Mouse (Mus musculus) adrenal gland, adult 18-20 months (tissue): Measurements from ENCODE around the gene 4930432K21Rik. TPM values are rescaled to one million over a fixed set of nuclear protein-coding genes. Genes with fewer than 3 reads are reported as not detected.

ENCODE experiments used
- DNase-seq, 2 experiments: peaks; one replicate each; pipeline ENCODE4 v3.0.0; 2021 to 2022; ENCODE audit warnings: low spot score in 2 of 2
- total RNA-seq, 2 experiments: library from RNA; stranded (reverse); gene quantifications; 1 replicate in 1 of 2; 2 replicates in 1 of 2; pipeline ENCODE4 v1.2.3; 2021

4930432K21Rik gene
- total RNA-seq, 2 experiments from 2014 or later = 0.38 TPM; not detected in 1

DNA sequence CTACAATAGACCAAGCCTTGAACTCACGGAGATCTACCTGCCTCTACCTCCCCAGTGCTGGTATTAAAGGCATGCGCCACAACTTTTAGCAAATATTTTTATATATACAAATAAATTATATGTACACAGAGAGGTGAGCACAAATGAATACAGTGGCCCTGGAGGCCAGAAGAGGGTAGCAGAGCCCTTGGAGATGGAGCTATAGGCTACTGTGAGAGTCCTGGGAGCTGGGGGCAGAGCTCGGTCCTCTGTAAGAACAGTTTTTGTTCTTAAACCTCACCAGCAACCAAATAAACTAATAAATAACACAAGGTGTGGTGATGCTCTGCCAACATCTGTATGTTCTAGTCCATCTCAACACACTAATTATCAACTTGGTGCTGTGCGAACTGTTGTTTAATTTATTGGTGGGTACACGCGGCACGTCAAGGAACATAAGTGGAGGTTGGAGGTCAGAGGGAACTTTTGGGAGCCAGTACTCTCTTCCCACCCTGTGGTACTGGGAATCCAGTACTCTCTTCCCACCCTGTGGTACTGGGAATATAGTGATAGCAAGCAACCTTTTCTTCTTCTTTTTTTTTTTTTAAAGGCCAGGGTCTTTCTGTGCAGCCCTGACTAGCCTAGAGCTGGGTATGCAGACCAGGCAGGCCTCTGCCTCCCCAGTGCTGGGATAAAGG, 42.5 kb downstream of the 4930432K21Rik start:
- no peak for DNase-seq

DNA sequence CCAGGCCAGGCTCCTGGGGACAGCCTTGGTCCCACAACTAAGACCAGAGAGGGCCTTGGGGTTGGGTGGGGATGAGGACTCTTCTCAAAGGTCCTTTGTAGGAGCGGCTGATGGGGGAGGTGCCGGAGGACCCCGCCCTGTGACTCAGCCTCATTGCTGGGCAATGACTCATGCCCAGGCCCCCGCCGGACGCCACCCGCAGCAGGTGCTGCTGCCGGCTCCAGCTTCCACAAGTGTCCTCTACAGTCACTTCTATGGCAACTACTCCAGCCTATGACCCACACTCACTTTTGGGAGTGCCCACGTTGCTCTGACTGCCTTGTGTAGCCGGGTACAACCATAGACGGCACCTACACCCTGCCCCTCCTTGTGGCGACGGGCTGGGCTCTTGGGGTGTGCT, 44.2 kb downstream of the 4930432K21Rik start:
- peak; percentile 72 to 77 for DNase-seq

DNA sequence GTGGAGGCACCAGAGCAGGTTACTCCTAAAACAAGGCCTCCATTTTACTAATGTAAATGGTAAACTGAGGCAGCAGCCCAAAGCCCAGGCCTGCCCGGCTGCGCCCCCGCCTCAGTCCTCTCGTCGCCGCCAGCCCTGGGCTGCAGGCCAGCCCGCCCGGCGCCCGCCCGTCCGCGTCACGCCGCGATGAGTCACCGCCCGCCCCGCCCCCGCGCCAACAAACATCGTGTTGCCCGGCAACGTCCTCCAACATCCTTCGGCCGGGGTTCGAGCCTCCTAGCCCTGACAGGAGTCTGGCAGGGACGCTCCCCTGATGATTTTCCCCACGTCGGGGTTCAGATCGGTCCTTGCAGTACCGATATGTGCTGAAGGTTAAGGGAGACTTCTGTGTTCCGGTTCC, 44.7 kb downstream of the 4930432K21Rik start:
- peak; percentile 91 to 92 for DNase-seq

DNA sequence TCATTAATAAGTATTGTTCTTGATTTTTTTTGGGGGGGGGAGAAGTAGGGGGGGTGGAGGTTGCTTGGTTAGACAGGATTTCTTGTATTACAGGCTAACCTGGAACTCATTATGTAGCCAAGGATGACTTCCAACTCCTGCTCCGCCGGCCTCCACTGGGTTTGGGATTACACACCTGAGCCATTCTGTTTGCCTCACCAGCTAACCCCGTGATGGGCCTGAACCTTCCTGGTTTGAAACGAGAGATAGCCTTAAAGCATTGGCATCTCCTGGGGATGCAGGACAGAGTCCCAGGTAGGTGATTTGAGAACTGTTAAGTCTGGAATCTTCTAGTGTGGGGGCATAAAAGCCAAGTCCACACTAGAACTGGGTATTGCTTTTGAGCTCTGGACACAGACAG, 45.3 kb downstream of the 4930432K21Rik start:
- DNase-seq = no peak

DNA sequence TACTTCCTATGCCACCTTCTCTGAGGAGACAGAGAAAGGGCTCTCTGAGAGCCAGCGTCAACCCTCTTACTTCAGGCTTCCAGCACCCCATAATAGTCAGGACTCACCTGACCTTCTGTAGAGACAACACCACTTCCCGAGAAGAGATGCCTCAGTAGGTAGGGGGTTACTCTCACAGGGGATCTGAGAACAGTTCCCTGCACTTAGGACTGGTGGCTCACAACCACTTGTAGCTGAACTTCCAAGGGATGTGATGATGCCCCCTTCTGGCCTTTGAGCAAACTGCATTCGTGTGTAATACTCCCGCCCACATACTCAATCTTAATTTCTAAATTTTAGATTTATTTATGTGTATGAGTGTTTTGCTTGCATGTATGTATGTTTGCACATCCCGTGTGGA, 45.7 kb downstream of the 4930432K21Rik start:
- no peak for DNase-seq

DNA sequence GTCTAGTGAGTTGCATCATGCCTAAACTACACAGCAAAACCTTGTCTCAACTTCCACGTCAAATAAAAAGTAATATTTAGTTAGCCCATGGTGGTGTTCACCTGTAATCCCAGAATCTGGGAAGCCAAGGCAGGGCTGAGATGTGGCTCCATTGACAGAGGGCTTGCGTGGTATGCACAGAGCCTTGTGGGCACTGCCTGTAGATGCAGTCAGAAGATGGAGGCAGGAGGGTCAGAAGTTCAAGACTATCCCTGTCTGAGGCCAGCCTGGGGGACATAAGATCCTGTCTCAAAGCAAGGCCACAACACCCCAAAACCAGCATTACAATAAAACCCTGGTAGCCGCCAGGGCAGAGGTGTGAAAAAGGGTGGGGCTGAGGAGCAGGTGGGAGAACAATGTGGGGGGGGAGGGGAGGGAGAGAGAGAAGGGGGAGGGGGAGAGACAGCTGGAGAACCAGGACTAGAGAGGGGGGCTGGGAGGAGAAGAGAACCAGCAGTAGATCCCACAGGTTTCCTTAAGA, 46.5 kb downstream of the 4930432K21Rik start:
- no peak for DNase-seq

DNA sequence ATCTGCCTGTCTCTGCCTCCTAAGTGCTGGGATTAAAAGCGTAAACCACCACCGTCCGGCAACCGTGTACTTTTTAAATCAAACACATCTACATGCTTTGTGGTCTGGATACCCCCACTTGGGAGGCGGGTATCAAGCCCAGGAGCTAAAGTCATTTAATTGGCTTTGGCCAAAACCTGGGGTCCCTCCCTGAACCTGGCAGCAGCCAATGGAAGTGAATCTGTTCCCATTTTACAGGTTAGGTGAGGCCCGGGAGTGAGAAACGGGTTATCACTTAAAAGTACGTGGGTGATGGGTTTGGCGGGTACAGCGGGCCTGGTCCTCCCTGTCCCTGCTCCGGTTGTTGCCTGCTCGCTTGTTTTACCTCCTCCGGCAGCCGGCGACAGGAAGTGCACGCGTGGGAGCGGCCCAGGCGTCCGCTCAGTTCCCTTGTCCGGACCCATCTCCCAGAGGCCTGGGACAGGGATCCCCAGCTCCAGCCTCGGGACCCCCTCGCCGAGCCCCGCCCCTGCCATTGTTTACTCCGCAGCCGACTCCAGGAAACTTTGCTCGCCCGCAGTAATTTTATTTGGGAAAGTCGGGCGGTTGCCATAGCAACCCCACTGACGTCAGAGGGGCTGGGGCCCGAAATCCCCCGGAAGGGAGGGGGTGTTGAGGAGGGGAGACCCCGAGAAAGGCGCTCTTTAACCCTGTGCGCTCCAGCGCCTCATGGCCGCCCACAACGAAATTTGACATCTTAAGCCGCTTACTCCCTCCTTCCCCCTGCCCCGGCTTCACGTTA, 49.5 kb downstream of the 4930432K21Rik start:
- DNase-seq = peak; percentile 81 to 82

DNA sequence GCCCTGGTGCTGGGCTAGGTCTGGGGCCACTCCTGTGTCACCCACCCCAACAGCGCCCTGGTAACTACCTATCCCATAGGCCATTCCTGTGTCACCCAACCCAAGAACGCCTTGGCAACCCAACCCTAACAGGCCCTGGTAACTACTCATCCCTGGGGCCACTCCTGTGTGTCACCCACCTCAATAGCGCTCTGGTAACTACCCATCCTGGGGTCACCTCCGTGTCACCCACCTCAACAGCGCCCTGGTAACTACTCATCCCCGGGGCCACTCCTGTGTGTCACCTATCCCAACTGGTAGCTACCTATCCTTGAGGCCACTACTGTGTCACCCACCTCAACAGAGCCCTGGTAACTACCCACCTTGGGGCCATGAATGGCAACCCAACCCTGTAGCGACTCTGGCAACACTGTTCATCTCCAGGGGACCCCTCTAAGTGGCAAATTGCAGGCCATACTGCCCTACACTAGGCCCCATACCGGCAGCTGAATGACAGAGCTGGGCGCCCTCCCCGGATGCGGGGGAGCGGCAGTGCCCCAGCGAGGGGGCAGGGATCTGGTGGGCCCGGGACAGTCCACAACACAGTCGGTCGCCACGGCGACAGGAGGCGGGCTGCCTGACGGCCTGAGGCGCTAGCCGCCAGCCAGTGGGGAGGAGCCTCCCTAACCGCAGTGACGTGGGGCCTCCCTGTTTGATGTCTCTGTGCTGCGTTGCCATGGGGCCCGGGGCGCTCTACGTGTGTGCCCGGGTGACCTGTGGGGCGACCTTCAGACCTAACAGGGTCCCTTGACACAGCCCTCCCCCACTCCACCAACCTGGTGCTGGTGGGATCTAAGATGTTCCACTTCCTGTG, 50.3 kb downstream of the 4930432K21Rik start:
- peak; percentile 81 to 84 for DNase-seq

DNA sequence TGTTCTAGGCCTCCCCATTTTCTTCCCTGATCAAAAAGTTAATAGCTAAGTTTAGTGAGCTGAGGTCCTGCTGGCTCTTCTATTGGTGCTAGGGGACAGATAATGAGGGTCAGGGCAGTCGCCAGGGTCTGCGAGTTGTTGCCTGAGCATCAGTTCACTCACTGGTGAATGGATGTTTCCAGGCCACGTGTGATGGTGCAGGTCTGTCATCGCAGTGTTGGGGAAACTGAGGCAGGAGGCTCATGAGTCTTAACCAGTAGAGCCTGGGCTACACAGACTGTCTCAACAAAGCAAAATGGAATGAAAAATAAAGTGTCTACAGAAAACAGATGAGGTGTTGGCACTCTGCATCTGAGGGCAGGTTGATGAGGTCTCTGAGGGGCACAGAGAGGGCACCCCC, 51.0 kb downstream of the 4930432K21Rik start:
- DNase-seq = no peak

DNA sequence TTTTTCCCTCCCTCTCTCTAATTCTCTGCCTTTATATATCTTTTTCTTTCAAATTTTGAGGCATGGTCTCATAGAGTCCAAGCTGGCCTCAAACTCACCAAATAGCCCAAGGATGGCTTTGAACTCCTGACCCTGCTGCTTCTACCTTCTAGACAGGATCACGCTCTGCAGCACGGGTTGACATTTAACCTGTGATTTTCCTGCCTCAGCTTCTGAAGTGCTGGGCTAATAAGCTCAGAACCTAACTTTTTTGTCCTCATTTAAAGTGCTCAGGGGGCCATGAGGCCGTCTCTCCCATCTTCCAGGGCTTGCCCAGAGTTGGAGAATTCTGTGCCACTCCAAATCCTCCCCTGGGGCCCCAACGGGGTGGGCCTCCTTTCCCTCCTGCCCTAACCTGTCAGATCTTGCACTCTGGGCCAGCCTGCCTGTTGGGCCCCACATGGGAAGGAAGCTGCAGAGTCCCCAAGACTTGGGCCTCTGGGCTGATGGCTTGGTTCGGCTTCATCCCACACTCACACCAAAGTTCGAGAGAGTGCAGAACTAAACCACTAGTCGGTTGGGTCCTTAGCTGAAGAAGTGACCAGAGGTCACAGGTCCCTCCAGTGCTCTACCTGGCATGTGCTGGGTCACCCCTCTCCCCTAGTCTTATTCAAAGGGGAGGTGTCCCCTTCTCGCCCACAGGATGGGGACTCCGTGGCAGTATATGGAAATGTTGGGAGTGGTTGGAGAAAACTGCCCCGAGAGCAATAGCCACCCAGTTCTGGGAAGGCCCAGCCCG, 51.7 kb downstream of the 4930432K21Rik start:
- no peak for DNase-seq

DNA sequence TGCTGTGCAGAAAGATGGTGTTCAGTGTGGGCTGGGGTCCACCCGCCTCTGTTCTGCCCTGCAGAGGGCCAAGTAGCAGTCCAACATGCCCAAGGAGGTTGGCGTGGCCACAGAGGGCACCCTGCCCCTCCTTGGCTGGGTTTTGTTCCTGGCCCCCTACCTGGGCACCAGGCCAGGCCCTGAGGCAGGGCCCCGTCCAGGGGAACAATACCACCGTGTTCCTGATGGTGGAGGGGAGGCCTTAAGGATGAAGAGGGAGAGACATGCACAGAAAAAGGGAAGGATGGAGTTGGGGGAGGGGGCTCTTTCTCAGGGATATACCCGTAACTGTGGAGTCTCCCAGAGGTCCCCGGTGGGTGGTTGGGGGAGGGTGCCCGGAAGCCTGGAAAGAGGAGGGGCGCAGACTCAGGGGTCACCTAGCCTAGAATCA, 52.3 kb downstream of the 4930432K21Rik start:
- no peak for DNase-seq

DNA sequence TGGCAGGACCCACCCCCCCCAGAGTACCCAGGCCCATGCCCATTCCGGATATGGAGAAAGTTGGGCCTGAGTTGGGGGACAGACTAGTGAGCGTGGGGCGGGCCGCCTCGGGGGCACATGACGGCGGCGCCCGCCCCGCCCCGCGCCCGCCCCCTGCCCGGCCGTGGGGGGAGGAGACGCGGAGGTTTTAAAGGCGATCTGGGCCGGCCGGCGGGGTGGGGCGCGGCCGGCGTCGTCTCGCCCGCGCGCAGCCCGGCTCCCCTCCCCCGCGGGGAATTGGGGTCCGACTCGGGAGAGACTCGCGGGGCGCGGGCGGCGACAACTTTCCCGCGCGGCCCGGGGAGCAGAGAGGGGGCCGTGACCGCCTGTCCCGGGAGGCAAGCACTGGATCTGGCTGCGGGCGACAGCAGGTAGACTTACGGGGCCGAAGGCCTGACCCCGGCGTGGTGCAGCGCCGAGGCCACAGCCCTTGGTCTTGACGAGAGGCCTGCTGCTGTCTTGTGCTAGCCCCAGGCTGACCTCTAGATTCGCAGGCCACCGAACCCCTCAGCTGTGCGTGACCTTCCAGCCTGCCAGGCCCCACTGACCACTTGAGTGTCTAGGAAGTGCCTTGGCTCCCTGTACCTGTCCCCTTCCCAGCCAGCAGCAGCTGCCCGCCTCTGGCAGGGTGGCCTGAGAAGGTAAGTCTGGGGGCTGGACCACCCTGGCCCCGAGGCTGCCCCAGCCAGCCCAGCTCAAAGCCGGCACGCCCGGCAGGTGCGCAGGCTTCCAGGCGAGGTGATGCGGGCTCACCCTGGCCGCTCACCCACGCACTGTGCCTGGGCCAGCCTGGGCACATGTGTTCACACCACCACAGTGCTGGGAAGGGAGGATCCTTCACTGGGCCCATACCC, 53.1 kb downstream of the 4930432K21Rik start:
- peak; percentile 91 to 93 for DNase-seq

DNA sequence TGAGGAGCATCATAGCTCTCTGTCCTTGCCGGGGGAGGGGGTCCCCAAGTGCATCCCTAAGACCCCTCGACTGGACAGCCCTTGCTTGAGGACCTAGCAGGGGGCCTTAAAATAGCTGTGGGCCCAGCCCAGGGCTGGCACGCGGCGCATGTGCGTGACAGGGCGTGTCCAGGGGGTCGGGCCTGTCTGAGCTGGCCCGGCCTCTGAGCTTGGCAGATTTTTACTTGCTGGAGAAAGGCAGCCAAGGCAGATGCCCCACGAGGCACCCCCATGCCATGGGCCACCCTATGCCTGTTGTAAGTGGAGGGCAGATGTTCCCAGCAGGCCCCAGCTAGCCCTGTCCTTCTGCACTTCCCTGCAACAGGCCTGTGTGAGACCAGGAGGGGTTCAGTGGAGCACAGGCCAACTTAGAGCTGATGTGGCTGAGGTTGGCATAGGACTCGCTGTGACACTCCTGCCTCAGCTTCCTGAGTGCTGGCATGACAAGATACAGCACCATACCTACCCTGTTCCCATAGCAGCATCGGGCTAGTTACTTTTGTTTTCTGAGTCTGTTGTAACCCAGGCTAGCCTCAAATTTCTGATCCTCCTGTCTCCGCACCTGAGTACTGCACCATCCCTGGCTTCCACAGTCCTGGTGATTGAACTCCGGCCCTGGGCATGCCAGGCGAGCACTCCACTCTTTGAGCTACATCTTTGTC, 53.9 kb downstream of the 4930432K21Rik start:
- peak; percentile 87 to 88 for DNase-seq

DNA sequence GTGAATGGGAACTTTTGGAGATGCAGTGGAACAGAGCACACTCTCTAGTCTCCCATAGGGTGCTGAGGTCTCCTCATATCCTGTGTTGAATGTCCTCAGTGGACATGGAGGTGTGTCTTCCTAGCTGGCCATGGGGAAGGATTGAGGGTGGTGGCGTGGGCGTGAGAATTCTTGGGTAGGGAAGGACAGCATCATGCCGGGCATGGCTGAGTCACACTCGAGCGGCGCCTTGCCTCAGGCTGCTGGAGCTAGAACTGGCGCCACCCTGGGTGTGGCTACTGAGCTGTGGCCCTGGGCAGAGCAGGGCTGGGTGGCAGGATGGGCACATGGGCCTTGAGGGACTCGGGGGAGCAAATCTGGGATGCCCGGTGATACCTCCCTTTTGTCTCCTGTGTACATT, 54.6 kb downstream of the 4930432K21Rik start:
- DNase-seq = peak; percentile 76 to 77

DNA sequence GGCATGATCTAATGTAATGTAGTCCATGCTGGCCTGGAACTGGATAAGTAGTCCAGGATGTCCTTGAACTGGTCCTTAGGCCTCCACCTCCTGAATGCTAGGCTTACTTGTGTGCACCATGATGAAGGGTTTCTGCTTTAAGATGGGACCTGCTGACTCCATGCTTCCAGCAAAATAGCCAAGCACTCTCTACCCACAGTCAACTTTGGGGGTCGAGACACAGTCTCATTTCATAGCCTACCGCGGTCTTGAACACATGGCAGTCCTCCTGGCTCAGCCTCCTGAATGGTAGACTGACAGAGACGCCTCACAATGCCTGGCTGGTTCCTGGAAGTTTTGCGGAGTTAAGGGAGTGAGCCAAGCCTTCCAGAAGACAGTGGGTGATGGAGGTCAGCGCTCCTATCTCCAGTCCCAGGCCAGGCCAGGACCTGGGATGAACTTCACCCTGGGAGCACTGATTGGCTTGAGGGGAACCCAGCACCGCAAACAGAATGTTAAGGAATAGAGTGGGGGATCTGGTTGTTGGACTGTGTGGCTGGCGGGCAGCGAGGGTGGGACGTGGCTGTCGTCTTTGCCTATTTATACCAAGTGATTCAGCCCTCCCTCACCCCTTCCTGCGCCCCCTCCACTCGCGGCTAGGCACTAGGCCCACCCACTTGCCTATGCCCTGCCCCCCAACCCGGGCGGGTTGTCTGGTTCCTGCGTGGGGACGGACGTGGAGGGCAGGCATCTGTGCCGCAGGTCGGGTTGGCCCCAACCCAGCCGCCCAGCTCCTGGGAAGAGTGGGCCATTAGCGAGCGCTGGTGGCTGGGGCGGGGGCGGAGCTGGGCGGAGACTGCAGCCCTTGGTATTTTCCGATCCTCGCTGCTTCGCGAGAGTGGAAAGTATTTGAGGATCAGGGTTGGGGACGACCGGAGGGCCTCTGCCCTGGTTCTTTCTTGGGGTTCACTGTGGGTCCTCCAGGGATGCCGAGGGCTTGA, 55.4 kb downstream of the 4930432K21Rik start:
- peak; percentile 85 to 88 for DNase-seq

DNA sequence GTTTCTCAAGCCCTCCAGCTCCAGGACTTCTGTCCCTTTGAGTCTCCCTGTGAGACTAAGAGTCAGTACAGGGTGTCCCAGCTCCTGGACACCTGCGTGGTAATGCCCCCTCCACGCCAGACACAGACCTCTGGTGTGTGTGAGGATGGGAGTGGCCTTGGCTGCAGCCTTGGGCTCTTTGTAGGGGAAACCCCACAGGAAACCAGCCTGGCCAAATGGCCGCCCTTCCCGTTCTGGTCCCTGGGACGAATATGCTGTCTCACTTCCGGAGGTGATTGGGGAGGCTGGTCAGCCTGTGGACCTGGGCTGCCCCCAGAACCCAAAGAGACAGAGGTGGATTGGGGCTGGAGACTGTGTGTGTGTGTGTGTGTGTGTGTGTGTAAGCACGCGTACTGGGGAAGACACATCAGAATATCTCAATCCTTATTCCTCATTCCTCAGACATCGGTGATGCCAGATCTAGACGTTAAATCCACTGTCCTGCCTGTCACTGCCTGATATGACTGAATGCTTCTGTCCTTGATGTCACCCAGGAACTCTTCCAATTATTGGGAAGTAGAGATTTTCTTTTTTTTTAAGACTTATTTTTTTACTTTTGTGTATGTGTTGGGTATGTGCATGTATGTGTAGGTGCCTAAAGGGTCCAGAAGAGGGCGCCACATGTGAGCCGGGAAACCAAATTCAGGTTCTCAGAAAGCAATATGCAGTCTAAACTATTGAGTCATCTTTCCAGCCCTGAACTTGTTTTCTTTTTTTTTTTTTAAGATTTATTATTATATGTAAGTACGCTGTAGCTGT, 56.3 kb downstream of the 4930432K21Rik start:
- peak; percentile 68 to 70 for DNase-seq

DNA sequence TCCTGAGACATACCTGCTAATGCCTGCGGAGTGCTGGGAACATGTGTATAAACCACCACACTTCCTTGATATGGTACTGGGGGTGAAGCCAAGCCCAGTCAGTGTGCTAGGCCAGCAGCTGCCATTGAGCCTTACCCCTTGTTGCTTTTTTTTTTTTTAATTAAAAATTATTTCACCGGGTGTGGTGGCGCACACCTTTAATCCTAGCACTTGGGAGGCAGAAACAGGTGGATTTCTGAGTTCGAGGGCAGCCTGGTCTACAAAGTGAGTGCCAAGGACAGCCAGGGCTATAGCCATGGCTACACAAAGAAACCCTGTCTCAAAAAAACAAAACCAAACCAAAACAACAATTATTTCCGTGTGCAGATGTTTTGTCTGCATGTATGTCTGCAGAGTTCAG, 57.2 kb downstream of the 4930432K21Rik start:
- DNase-seq = no peak
